Mouse (Mus musculus): ENCODE measurements at regions not wholly inside any gene's neighbourhood (a gene's known extent, or its start where the extent isn't known, plus 50 kb on each side); places are given as distances from the start of the nearest gene placed in this dataset.

DNA sequence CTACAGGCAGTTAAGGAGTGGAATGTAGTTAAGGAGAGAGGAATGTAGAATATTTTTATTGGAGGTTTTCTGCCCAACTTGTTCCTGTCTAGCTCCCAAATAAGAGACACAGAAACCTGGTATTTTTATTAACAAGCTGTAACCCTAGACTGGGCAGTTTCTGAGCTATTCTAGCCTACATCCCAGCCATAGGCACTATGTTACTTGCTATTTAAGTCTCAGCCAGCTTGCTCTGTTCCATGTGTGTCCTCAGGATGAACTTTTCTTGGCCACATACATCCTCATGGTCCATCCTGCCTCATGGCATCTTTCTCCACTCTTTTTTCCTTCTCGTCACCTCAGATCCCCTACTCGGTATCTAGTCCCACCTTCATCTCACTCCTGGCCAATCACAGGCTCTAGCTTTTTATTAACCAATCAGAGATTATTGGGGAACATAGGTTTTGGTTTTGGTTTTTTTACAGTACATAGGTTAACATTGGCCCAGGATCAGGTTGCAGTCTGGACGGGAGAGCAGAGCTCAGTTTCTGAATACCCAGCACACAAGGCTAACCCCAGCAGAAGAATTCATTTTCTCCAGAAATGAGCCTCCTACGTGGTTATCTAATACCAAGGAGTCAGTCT, 167.8 kb upstream of the Spats2l start:
- TF ChIP-seq EP300 (IDR thresholded peaks at IDR 0.05; ENCODE audit: insufficient read depth, low read depth, low read length) (no peak), CTCF (IDR thresholded peaks at IDR 0.05) (no peak)

All from heart, adult 2 months (tissue).